Mouse (Mus musculus): Measurements from ENCODE around the gene Scaf11.

DNA sequence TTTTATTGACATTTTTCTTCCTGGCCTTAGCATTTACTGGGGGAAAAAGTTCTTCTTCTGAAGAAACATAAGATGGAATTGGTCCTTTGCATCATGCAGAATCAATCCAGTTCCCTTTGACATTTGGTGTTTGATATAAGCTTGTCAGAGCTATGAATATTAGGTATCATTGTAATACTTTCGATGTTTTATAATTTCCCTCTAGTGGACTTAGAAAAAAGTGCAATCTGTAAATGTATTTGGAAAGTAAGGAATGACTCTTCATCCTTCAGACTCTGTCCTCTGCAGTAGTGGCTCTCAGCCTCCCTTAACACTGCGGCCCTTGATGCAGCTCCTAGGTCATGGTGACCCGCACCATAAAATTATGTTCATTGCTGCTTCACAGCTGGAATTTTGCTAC lies 67.8 kb downstream of the Scaf11 start:
- TF ChIP-seq CTCF (IDR thresholded peaks at IDR 0.05; ENCODE audit: control insufficient read depth, insufficient read depth, low read length) (no peak), POLR2A (IDR thresholded peaks at IDR 0.05; ENCODE audit: borderline replicate concordance, control insufficient read depth, low read depth, low read length) (no peak)

Measured in bone marrow, adult 2 months (tissue).